Mouse (Mus musculus) kidney, embryonic 16.5 days (tissue): ENCODE data around the gene Icosl. TPM values are rescaled to one million over a fixed set of nuclear protein-coding genes. Genes with fewer than 3 reads are reported as not detected.
"Not testable (repeated sequence)": the region's sequence is repeated elsewhere in the genome, so short reads cannot be mapped to it uniquely, and the experiment has no call there.

ENCODE experiments used
- ATAC-seq: fragments of 200-750 bp; cut with Nextera tagmentation; 2 replicates; pipeline ENCODE4 v1.8.0; 2017; ENCODE audit warnings: moderate TSS enrichment; ENCODE audit not compliant: low FRiP score, low TSS enrichment
- H3K27ac ChIP-seq: fragments of 300-500 bp; sonication (generic); 2 replicates; pipeline ENCODE4 v1.5.1; 2014; ENCODE audit warnings: low read length
- H3K27me3 ChIP-seq: fragments of 300-500 bp; sonication (generic); 2 replicates; pipeline ENCODE4 v1.6.1; 2014; ENCODE audit warnings: low read length, control low read depth, mixed read lengths; ENCODE audit not compliant: insufficient read depth
- H3K36me3 ChIP-seq: fragments of 300-500 bp; sonication (generic); 2 replicates; pipeline ENCODE4 v1.6.1; 2014; ENCODE audit warnings: low read length, control low read depth, mixed read lengths; ENCODE audit not compliant: insufficient read depth
- H3K4me1 ChIP-seq: fragments of 300-500 bp; sonication (generic); 2 replicates; pipeline ENCODE4 v1.6.1; 2014; ENCODE audit warnings: low read length, control low read depth, mixed read lengths; ENCODE audit not compliant: insufficient read depth
- H3K4me2 ChIP-seq: fragments of 300-500 bp; sonication (generic); replicated peaks from 2 replicates; pipeline ENCODE4 v1.6.1; 2014; ENCODE audit warnings: low read depth, low read length
- H3K4me3 ChIP-seq: fragments of 300-500 bp; sonication (generic); 2 replicates; pipeline ENCODE4 v1.5.1; 2014; ENCODE audit warnings: mild to moderate bottlenecking, low read length
- H3K9ac ChIP-seq: fragments of 300-500 bp; sonication (generic); replicated peaks from 2 replicates; pipeline ENCODE4 v1.6.1; 2014; ENCODE audit warnings: low read length
- H3K9me3 ChIP-seq: fragments of 300-500 bp; sonication (generic); 2 replicates; pipeline ENCODE4 v1.6.1; 2016; ENCODE audit warnings: low read length, control low read depth
- WGBS: fragments of 180-500 bp; shearing (Covaris S2); extraction: QIAGEN DNeasy Blood & Tissue Kit; methylation state at CpG from one replicate; pipeline ENCODE4 v1.1.7; 2014; 5-methylcytosine and 5-hydroxymethylcytosine counted together
- polyA plus RNA-seq: library from polyadenylated mRNA; unstranded; fragments of >200 nt; fragmentation: Nextera tagmentation; extraction: Ambion mirVana; gene quantifications from 2 replicates; pipeline ENCODE4 v1.2.1, GENCODE M21; 2015

Gene Icosl
- polyA plus RNA-seq, 1 experiment from 2014 or later = 8.5 TPM

DNA sequence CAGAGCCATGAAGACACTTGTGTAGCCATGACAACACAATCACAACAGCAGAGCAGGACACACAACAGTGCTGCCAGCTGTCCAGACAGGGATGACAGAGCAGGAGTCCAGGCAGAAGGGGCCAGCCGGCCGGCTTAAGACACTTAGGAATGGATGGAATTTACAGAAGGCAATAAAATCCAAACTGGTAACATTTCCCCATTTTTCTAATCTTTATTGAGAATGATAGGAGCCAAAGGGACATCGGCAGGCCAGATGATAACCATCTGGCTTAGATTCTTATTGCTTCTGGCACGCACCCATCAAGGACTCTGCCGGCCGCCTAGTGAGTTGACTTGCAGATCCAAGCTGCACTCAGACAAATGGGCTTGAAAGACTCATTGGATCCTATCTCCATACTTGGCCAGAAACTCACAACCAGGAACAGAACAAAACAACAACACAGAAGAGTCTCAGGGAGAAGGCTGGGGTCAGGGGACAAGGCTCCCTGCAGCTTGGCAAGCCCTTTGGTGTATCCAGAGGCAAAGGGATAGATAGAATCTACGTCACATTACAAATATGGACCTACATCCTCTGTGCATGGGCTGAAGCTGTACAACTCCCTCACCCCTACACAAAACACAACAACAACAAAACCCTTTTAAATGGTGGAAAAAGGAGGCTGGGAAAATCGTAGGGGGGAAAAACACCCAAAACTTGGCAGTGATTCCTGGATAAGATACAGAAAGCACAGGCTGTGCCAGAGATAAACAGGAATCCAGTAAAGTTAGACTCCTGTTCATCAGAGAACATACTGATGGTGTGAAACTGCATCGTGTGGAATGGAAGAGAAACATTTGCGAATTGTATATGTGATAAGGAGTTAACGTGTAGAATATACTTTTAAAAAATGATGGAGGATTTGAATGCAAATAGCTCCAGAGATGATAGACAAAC, 35.7 kb downstream of the Icosl start:
- H3K27me3 ChIP-seq = no peaks in the 10 kb centered on the region
- H3K27ac ChIP-seq = peak overlapping the region; percentile 84
- H3K9me3 ChIP-seq = no peaks in the 10 kb centered on the region
- H3K9ac ChIP-seq = no peak overlapping the region
- ATAC-seq = peak; percentile 62
- no peak overlapping the region for H3K4me3 ChIP-seq
- 52% methylated on average over 11 of the region's 11 CpGs for WGBS
- H3K36me3 ChIP-seq = no peaks in the 10 kb centered on the region
- peaks cover 36% of the 10 kb centered on the region for H3K4me1 ChIP-seq
- peak overlapping the region; percentile 27 for H3K4me2 ChIP-seq

DNA sequence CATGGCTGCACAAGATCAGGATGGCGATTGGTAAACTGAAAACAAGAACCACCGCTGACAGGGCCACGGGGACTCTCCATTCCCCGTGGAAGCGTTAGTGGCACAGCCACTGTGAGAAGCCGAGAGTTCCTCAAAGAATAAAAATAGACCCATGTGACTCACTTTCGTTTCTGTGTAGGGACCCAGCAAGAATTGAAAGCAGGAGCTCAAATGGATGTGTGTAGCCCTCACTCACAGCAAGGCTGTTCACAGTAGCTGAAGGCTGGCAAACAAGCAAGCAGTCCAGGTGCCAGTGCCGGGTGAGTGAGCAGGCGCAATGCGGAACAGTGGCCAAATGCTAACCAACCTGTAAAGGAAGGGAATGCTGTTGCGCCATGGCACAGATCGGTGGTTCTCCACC, 36.4 kb downstream of the Icosl start:
- Histone ChIP-seq H3K4me2 (peak overlapping the region; percentile 27), H3K36me3 (no peaks in the 10 kb centered on the region), H3K4me3 (no peak overlapping the region), H3K9me3 (no peaks in the 10 kb centered on the region), H3K4me1 (peaks cover 35% of the 10 kb centered on the region), H3K9ac (no peak overlapping the region), H3K27ac (peak overlapping the region; percentile 84), H3K27me3 (no peaks in the 10 kb centered on the region)
- no peak for ATAC-seq
- 56% methylated on average over 12 of the region's 12 CpGs for WGBS

DNA sequence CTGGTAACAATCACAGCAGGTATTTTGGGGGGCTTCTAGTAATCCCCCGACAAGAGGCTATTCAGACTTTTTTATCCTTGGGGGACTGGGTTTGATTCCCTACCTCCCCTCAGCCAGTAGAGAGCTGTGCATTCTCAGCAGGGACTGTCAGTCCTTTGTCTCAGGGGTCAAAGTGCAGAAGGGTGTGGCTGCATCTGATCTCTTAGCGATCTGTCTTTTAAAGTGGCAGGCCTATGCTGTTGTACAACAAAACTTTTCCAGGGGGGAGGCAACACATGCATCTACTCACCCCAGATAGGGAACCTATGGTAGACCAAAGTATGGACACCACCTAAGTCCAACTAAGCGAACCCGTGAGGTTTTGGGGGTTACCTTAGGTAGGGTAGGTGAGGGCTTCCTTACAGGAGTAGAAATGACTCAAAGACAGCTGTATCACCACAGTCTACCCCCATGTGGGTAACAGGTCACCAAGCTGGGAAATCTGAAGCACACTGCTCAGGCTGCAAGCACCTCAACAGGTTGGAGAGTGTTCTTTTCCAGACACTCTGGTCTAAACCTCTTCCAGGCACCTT, 45.5 kb downstream of the Icosl start:
- Histone ChIP-seq H3K27ac (no peak overlapping the region), H3K27me3 (no peaks in the 10 kb centered on the region), H3K9me3 (peaks cover 6% of the 10 kb centered on the region; the same call in 1 of the 2 replicates), H3K4me3 (no peak overlapping the region), H3K4me1 (no peaks in the 10 kb centered on the region), H3K4me2 (no peak overlapping the region), H3K36me3 (no peaks in the 10 kb centered on the region), H3K9ac (no peak overlapping the region)
- ATAC-seq = no peak
- 82% methylated on average over 4 of the region's 4 CpGs for WGBS

DNA sequence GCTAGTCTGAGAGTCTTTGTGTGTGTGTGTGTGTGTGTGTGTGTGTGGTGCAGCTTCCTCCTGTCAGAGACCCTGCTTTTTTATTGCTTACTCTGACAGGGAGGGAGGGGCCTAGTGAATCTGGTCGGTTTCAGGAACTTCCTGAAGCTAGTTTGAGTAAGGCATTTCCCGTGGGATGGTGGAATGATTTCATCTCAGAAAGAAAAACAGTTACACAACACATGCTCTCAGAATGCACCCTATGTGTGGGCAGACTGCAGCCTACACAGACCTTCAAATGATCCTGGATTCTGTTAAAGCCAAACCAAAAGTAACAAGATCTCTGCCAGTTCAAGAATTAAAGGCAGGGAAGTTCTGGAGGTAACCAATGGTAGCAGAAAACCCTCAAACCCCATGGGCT, 46.1 kb downstream of the Icosl start:
- H3K4me3 ChIP-seq = no peak overlapping the region
- H3K36me3 ChIP-seq = no peaks in the 10 kb centered on the region
- no peak overlapping the region for H3K27ac ChIP-seq
- H3K4me1 ChIP-seq = no peaks in the 10 kb centered on the region
- ATAC-seq = no peak
- no peak overlapping the region for H3K9ac ChIP-seq
- no peak overlapping the region for H3K4me2 ChIP-seq
- 64% methylated on average over 2 of the region's 2 CpGs for WGBS
- H3K27me3 ChIP-seq = no peaks in the 10 kb centered on the region
- H3K9me3 ChIP-seq = peaks cover 6% of the 10 kb centered on the region; the same call in 1 of the 2 replicates

DNA sequence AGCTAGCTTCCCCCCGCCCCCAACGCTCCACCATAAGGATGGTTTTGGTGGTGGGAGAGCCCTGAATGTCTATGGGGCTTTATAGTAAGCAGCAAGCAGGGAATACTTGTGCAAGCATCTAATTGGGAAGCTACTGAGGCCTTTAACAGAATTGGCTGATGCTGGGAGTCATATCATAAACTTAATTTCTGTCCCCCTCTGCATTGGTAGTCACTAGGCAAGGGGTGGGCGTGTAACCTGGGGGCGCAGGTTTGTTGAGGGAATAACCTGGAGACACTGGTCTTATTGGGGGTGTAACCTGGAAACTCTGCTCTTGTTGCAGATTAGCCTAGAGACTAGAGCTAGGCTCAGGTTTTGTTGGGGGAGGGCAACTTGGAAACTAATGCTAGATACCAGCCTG, 50.3 kb downstream of the Icosl start:
- Histone ChIP-seq H3K36me3 (no peaks in the 10 kb centered on the region), H3K4me3 (no peak overlapping the region), H3K4me2 (no peak overlapping the region), H3K27ac (no peak overlapping the region), H3K9me3 (peaks cover 6% of the 10 kb centered on the region; the same call in 1 of the 2 replicates), H3K27me3 (no peaks in the 10 kb centered on the region), H3K9ac (no peak overlapping the region), H3K4me1 (no peaks in the 10 kb centered on the region)
- 93% methylated on average over 4 of the region's 4 CpGs for WGBS
- ATAC-seq = no peak

DNA sequence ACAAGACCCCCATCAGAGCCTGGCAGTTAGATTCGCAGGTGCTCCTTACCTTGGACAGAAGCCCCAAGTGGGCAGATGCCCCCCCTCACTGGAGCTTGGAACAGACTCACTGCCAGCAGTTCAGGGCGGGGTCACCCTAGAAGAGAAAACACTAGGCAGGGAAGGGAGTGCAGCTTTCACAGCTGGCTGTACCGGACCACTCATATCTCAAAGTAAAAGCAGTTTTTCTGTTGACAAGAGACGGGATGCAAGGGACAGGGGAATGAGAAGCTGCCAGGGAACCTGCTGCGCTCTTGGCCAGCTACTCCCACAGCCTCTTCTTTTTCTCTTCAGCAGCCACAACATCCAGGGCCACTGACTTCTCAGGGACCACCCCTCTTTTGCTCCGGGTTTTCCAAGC, 55.0 kb downstream of the Icosl start:
- H3K36me3 ChIP-seq, H3K4me2 ChIP-seq, ATAC-seq, H3K27ac ChIP-seq, H3K27me3 ChIP-seq, H3K4me3 ChIP-seq, H3K9ac ChIP-seq, H3K9me3 ChIP-seq, H3K4me1 ChIP-seq: not testable (repeated sequence)
- WGBS = 28% methylated on average over 6 of the region's 6 CpGs

DNA sequence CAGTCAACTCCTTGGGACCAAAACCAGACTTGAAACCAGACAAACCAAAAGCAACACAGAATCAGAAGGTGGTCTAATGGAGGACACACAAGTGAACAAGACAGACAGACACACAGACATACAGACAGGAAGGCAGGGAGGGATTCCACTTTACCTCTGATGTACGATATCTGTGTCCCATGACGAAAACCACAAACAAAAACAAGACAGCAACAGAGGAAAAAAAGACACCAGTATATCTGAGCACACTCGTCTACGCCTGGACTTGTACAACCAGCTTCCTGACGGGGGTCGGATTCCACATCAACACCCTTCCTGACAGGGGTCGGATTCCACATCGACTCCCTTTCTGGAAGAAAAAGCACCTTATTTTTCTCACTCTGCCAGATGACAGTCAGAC, 56.0 kb downstream of the Icosl start:
- ATAC-seq, H3K27ac ChIP-seq, H3K36me3 ChIP-seq, H3K4me2 ChIP-seq, H3K27me3 ChIP-seq, H3K4me3 ChIP-seq, H3K9me3 ChIP-seq, H3K4me1 ChIP-seq, H3K9ac ChIP-seq: not testable (repeated sequence)
- 37% methylated on average over 8 of the region's 8 CpGs for WGBS

DNA sequence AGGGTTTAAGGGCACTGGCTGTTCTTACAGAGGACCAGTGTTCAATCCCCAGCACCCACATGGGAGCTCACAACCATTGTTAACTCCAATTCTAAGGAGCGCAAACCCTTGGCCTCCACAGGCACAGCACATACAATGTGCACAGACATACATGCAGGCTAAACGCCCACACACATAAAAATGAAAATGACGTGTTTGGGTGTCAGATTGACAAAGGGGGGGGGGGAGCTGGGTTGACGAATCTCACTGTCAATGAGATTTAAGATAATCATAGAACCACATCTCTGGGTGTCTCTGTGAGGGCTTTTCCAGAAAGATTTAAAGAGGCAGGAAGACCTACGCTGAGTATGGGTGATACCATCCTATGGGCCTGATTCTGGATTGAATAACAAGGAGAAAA, 57.2 kb downstream of the Icosl start:
- Histone ChIP-seq H3K4me2 (no peak overlapping the region), H3K27ac (no peak overlapping the region), H3K4me1 (peaks cover 5% of the 10 kb centered on the region; the same call in 1 of the 2 replicates), H3K9ac (no peak overlapping the region), H3K9me3 (no peaks in the 10 kb centered on the region), H3K36me3 (no peaks in the 10 kb centered on the region), H3K27me3 (no peaks in the 10 kb centered on the region), H3K4me3 (no peak overlapping the region)
- WGBS = 94% methylated on average over 5 of the region's 5 CpGs
- no peak for ATAC-seq

DNA sequence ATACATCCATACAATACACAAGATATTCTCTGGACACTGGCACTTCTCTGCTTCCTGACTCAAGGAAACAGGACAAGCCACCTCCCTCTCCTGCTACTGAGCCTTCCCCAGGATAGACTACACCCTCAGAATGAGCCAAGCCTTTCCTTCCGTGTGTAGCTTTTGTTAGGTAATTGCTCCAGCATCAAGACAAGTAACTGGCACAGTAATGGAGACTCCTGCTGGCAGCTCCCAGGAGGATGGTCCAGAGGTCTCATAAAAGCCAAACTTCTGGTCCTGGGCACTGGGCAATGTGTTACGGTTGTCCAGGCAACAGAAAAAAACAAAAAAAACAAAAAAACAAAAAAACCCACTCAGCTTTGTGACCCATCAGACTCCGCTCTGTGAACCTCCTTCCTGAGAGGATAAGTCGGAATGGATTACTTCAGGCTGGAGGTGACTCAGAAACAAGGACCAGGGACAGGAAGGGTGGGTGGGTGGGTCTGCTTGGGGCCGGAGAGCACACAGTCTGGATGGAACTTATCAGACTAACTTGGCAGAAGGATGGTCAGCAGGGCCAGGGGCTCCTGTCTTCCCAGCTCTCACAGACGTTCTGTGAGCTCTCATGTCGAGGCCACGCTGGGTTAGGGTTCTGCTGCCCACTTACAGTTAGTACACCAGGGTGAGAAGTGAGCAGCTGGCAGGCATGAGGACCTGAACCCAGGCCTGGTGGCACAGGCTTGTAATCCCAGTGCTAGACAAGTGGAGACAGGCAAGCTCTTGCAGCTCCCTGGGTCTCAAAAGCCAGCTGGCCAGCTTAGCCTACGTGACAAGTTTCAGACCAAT, 58.2 kb downstream of the Icosl start:
- WGBS = 68% methylated on average over 9 of the region's 9 CpGs
- ATAC-seq = no peak
- Histone ChIP-seq H3K27ac (no peak overlapping the region), H3K4me3 (no peak overlapping the region), H3K4me1 (peaks cover 5% of the 10 kb centered on the region; the same call in 1 of the 2 replicates), H3K4me2 (no peak overlapping the region), H3K9me3 (no peaks in the 10 kb centered on the region), H3K9ac (no peak overlapping the region), H3K36me3 (no peaks in the 10 kb centered on the region), H3K27me3 (no peaks in the 10 kb centered on the region)
